Mouse (Mus musculus) stomach, embryonic 14.5 days (tissue): ENCODE measurements around the gene Ceacam19. TPM values are rescaled to one million over a fixed set of nuclear protein-coding genes. Genes with fewer than 3 reads are reported as not detected.

Experiments
- ATAC-seq: fragments of 200-750 bp; cut with Nextera tagmentation; 2 replicates; pipeline ENCODE4 v1.8.0; 2017; ENCODE audit warnings: low read depth, moderate TSS enrichment; ENCODE audit not compliant: insufficient number of reproducible peaks, insufficient read depth, low FRiP score
- H3K27ac ChIP-seq: fragments of 300-500 bp; sonication (generic); 2 replicates; pipeline ENCODE4 v1.5.1; 2014; ENCODE audit warnings: mild to moderate bottlenecking, low read length, moderate library complexity, mixed read lengths
- H3K27me3 ChIP-seq: fragments of 300-500 bp; sonication (generic); 2 replicates; pipeline ENCODE4 v1.6.1; 2014; ENCODE audit warnings: low read length, control low read depth, mixed read lengths; ENCODE audit not compliant: control insufficient read depth, insufficient read depth
- H3K36me3 ChIP-seq: fragments of 300-500 bp; sonication (generic); 2 replicates; pipeline ENCODE4 v1.6.1; 2014; ENCODE audit warnings: mild to moderate bottlenecking, control low read depth, low read length, moderate library complexity, mixed read lengths; ENCODE audit not compliant: control insufficient read depth, insufficient read depth
- H3K4me1 ChIP-seq: fragments of 300-500 bp; sonication (generic); 2 replicates; pipeline ENCODE4 v1.6.1; 2014; ENCODE audit warnings: low read length, control low read depth, mixed read lengths; ENCODE audit not compliant: control insufficient read depth, insufficient read depth
- H3K4me2 ChIP-seq: fragments of 300-500 bp; sonication (generic); replicated peaks from 2 replicates; pipeline ENCODE4 v1.6.1; 2014; ENCODE audit warnings: low read depth, low read length, control low read depth
- H3K4me3 ChIP-seq: fragments of 300-500 bp; sonication (generic); 2 replicates; pipeline ENCODE4 v1.5.1; 2014; ENCODE audit warnings: low read depth, low read length, control low read depth
- H3K9ac ChIP-seq: fragments of 300-500 bp; sonication (generic); replicated peaks from 2 replicates; pipeline ENCODE4 v1.6.1; 2014; ENCODE audit warnings: low read depth, mild to moderate bottlenecking, control low read depth, low read length, moderate library complexity, mixed read lengths
- H3K9me3 ChIP-seq: fragments of 300-500 bp; sonication (generic); 2 replicates; pipeline ENCODE4 v1.6.1; 2016; ENCODE audit warnings: low read depth, low read length, control low read depth; ENCODE audit not compliant: control insufficient read depth
- WGBS: fragments of 180-500 bp; shearing (Covaris S2); extraction: QIAGEN DNeasy Blood & Tissue Kit; methylation state at CpG from one replicate; pipeline ENCODE4 v1.1.7; 2014; 5-methylcytosine and 5-hydroxymethylcytosine counted together
- polyA plus RNA-seq: library from polyadenylated mRNA; unstranded; fragments of >200 nt; fragmentation: Nextera tagmentation; extraction: Ambion mirVana; gene quantifications from 2 replicates; pipeline ENCODE4 v1.2.1, GENCODE M21; 2014

Ceacam19 gene
- polyA plus RNA-seq, 1 experiment from 2014 or later, result 0.14 TPM

DNA sequence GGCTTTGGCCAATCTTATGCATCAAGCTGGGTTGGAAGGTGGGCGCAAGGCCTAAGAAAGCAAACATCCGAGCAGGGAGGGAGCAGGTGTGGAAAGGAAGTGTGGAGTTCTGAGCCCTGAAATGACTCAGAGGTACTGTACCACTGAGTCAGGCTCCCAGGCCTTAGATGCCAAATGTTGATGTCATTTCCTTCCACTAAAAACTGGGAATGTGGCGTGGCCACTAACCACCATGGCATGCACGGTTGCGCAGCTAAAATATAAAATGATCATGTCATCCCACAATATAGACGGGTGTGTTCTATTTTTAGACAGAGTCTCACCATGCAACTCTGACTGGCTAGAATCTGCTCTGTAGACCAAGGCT, 23.5 kb upstream of the Ceacam19 start:
- Histone ChIP-seq H3K4me1 (no peaks in the 10 kb centered on the region), H3K27me3 (no peaks in the 10 kb centered on the region), H3K4me2 (no peak overlapping the region), H3K9ac (no peak overlapping the region), H3K4me3 (no peak overlapping the region), H3K27ac (no peak overlapping the region), H3K36me3 (peaks cover 16% of the 10 kb centered on the region), H3K9me3 (no peaks in the 10 kb centered on the region)
- no peak for ATAC-seq
- WGBS, result 85% methylated on average over 6 of the region's 6 CpGs

DNA sequence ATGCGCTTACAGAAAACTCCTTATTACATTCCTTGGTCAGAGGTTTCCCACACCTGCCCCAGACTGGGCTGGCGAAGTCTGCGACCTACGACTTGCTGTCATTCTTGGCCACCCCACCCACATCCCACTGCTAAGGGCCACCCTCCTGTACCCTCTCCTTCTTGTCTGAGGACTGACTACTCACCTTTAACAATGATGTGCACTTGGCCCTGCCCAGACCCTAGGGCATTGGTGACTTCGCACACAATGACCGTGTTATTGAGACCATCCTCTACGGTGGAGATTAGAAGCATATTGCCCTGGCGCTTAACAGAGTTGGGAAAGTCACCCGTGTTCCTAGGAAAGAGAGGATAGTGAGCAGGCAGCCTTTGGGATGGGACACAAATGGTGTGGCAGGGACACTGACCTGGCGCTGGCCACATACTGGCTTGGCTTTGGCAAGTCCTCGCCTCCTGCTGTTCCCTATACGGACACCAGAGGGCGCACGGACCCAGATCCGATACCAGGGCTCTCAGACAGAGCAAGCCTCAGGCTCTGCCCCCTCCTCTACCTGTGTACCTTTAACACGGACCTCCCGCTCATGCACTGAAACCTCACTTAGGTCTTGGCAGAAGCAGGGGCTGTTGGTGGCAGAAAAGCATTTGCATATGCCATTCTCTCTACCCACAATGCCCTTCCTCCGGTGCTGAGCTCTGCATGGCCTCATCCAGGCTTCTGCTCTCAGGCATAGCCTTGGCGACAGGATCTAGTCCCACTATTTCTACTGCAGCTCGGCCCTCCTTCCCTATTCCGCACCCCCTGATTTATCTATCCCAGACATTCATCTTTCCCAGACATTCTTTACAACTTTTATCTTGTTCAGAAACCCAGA, 22.9 kb upstream of the Ceacam19 start:
- no peaks in the 10 kb centered on the region for H3K27me3 ChIP-seq
- no peaks in the 10 kb centered on the region for H3K4me1 ChIP-seq
- H3K9ac ChIP-seq, result no peak overlapping the region
- peaks cover 10% of the 10 kb centered on the region for H3K36me3 ChIP-seq
- 49% methylated on average over 21 of the region's 21 CpGs for WGBS
- no peak overlapping the region for H3K27ac ChIP-seq
- H3K9me3 ChIP-seq, result no peaks in the 10 kb centered on the region; the same call in 1 of the 2 replicates
- no peak overlapping the region for H3K4me3 ChIP-seq
- H3K4me2 ChIP-seq, result no peak overlapping the region
- peak; percentile 53 for ATAC-seq

DNA sequence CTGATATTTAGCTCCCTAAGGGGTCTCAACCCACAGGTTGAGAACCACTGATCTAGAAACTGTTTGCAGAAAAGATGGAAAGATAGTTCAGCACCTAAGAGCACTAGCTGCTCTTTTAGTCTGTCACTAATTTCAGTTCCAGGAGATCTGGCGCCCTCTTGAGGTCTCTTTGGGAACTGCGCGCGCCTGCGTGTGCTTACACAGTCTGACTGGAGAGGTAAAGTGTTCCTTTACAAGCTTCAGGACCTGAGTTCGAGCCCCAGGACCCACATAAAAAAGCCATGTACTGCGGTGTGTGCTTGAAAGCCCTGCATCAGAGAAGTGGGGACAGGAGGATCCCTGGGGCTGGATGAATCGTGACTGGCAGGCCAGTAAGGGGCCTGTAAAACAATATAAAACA, 2.1 kb upstream of the Ceacam19 start:
- H3K27me3 ChIP-seq, result no peaks in the 10 kb centered on the region
- H3K4me1 ChIP-seq, result no peaks in the 10 kb centered on the region
- no peak overlapping the region for H3K27ac ChIP-seq
- no peak overlapping the region for H3K9ac ChIP-seq
- H3K4me2 ChIP-seq, result no peak overlapping the region
- H3K9me3 ChIP-seq, result no peaks in the 10 kb centered on the region
- H3K36me3 ChIP-seq, result no peaks in the 10 kb centered on the region
- ATAC-seq, result no peak
- 55% methylated on average over 8 of the region's 8 CpGs for WGBS
- H3K4me3 ChIP-seq, result no peak overlapping the region

DNA sequence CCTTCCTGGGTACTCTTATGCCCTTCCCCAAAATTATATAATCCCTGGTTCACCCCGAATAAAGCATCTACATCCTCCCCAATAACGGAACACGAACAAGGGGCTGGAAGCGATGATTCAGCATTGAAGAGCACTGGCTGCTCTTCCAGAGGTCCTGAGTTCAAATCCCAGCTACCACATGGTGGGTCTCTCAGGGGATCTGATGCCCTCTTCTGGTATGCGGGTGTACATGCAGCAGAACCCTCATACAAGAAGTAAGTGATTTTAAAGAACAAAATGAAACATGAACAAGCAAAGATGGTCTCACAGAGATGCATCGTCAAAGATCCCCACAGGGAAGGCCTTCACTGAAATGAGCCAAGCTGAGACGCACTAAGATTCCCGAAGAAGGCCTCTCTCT, 7.0 kb downstream of the Ceacam19 start:
- no peaks in the 10 kb centered on the region for H3K4me1 ChIP-seq
- ATAC-seq, result no peak
- no peaks in the 10 kb centered on the region for H3K36me3 ChIP-seq
- no peak overlapping the region for H3K4me2 ChIP-seq
- no peaks in the 10 kb centered on the region for H3K27me3 ChIP-seq
- WGBS, result 79% methylated on average over 8 of the region's 8 CpGs
- no peak overlapping the region for H3K9ac ChIP-seq
- H3K27ac ChIP-seq, result no peak overlapping the region
- no peak overlapping the region for H3K4me3 ChIP-seq
- no peaks in the 10 kb centered on the region for H3K9me3 ChIP-seq

DNA sequence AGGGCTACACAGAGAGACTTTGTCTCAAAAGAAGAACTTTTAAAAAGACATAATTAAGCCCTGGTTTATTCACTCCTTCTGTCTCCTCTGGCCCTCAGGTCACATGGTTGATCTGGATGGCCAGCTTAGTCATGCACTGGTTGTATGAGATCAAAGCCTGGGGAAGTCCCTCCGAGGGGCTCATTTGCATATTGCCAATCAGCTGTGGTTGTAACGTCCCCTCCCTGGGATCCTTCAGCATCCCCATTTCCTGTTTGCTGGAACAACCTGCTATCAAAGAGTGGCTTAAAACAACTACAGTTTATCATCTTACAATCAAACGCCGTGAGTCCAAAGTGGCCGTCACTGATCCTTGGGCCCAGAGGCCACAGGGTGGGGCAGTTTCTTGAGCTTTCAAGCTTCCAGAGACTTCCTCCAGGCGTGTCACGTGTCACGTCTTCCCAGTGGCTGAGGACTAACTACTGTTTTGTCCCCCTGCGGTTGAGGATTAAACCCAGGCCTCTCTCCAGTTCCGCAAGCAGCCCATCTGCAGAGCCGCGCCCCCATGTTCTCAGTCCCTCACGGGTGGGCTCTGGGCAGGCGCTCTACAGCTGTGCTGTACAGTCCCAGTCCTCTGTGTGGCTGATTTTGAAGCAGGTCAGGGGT, 10.9 kb downstream of the Ceacam19 start:
- H3K27me3 ChIP-seq, result no peaks in the 10 kb centered on the region
- no peak overlapping the region for H3K27ac ChIP-seq
- H3K36me3 ChIP-seq, result no peaks in the 10 kb centered on the region
- H3K4me1 ChIP-seq, result no peaks in the 10 kb centered on the region
- no peak overlapping the region for H3K4me2 ChIP-seq
- no peak overlapping the region for H3K9ac ChIP-seq
- ATAC-seq, result no peak
- no peaks in the 10 kb centered on the region for H3K9me3 ChIP-seq
- 35% methylated on average over 14 of the region's 14 CpGs for WGBS
- no peak overlapping the region for H3K4me3 ChIP-seq

DNA sequence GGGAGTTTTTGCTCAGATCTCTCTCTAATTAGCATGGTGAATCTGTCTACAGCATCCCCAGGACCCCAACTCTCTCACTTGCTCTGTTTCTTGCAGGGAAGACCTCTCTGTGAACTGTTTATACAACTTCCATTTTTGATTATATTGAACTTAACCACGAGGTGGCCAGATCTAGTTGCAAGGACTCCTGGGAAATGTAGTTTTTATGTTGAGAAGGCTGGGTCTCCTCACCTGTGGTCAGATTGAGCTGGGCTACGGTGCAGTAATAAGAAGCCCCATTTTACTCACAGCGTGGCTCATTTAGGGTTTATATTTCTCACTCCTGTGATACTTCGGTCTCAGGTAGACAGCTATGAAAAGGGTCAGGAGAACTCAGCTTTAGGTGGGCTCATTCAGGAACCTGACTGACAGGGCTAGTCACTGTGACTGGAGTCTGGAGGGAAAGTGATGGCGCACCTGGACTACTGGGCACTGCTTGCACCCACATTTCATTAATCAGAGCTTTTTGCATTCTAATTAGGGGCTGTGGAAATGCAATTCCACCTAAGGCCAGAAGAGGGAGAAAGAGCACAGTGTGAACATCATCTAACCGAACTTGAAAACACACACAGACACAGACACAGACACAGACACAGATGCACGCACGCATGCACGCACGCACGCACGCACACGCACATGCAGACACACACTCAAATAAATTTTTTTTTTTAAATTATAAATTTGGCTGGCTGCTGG, 11.7 kb downstream of the Ceacam19 start:
- no peak overlapping the region for H3K4me3 ChIP-seq
- H3K27ac ChIP-seq, result no peak overlapping the region
- H3K4me2 ChIP-seq, result no peak overlapping the region
- no peaks in the 10 kb centered on the region for H3K36me3 ChIP-seq
- H3K4me1 ChIP-seq, result no peaks in the 10 kb centered on the region
- H3K9ac ChIP-seq, result no peak overlapping the region
- ATAC-seq, result no peak
- no peaks in the 10 kb centered on the region for H3K27me3 ChIP-seq
- 46% methylated on average over 13 of the region's 13 CpGs for WGBS
- no peaks in the 10 kb centered on the region for H3K9me3 ChIP-seq

DNA sequence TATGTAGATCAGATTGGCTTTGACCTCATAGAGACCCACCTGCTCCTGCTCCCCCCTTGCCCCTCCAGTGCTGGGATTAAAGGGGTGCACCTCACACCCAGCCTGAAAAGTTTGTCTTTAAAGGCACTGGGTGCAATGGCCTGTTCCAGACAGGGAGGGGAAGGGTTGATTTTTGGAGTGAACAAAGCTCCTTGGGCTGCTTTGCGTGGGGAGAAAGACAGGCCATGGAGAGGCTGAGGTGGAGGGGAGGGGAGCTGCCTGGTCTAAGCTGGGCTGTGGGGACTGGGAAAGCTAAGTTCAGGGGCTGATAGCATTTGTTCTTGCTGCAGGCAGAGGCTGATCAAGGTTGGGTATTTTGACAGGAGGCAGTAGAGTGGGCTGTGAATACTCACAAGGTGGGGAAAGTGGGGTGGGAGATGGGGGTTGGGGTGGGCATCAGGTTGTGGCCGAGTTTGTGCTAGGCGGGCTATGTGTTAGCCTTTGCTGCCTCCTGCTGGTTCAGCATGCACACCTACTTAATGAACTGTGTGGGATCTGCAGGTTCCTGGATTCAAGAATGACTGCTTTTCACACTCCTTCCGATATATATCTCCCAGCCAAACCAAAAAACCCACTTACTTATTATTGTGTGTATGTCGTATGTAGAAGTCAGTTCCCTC, 15.7 kb downstream of the Ceacam19 start:
- Histone ChIP-seq H3K27ac (no peak overlapping the region), H3K4me2 (no peak overlapping the region), H3K36me3 (no peaks in the 10 kb centered on the region), H3K9me3 (no peaks in the 10 kb centered on the region), H3K4me3 (no peak overlapping the region), H3K9ac (no peak overlapping the region), H3K4me1 (no peaks in the 10 kb centered on the region), H3K27me3 (no peaks in the 10 kb centered on the region)
- WGBS, result 39% methylated on average over 5 of the region's 5 CpGs
- no peak for ATAC-seq

DNA sequence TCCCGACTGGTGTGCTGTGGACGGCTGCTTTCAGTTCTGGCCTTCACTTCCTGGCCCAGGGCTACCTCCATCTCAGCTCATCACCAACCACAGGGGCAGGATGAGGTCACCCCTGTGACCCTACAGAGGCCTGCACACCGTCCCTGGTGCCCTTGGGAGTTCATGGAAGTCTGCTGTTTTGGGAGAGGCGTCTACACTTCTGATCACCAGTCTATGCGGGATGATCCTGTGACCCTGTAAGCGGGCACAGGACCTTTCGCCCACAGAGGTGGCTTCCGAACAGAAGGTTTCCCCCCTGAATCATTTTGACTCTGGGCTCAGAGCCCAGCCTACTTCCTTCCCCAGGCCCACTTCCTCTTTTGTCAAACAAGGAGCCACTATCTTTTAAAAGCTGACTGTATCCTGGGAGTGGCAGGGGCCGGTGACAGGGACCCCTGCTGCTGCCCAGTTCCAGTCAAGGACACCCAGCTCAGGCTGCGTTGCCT, 16.6 kb downstream of the Ceacam19 start:
- H3K27ac ChIP-seq, result no peak overlapping the region
- ATAC-seq, result no peak

More for the DNA sequence above, 16.6 kb downstream of the Ceacam19 start:
- 58% methylated on average over 10 of the region's 10 CpGs for WGBS
- H3K27me3 ChIP-seq, result no peaks in the 10 kb centered on the region
- no peak overlapping the region for H3K4me3 ChIP-seq
- no peaks in the 10 kb centered on the region for H3K9me3 ChIP-seq
- H3K4me1 ChIP-seq, result no peaks in the 10 kb centered on the region
- no peak overlapping the region for H3K4me2 ChIP-seq
- H3K9ac ChIP-seq, result no peak overlapping the region
- no peaks in the 10 kb centered on the region for H3K36me3 ChIP-seq
